Mouse (Mus musculus) midbrain, embryonic 12.5 days (tissue): ENCODE data around the gene Map4k4. TPM values are rescaled to one million over a fixed set of nuclear protein-coding genes. Genes with fewer than 3 reads are reported as not detected.
A peak's percentile ranks its signal among the peaks of the same experiment; 100 is the strongest.

ENCODE experiments used
- ATAC-seq: fragments of 200-750 bp; cut with Nextera tagmentation; 2 replicates; pipeline ENCODE4 v1.8.0; 2017; ENCODE audit warnings: low read depth, moderate TSS enrichment, moderate library complexity; ENCODE audit not compliant: low FRiP score
- H3K27ac ChIP-seq: fragments of 300-500 bp; sonication (generic); replicated peaks from 2 replicates; pipeline ENCODE4 v1.5.1; 2016; ENCODE audit warnings: mild to moderate bottlenecking
- H3K27me3 ChIP-seq: fragments of 300-500 bp; sonication (generic); 2 replicates; pipeline ENCODE4 v1.6.1; 2016; ENCODE audit warnings: mild to moderate bottlenecking
- H3K36me3 ChIP-seq: fragments of 300-500 bp; sonication (generic); 2 replicates; pipeline ENCODE4 v1.6.1; 2016
- H3K4me1 ChIP-seq: fragments of 300-500 bp; sonication (generic); 2 replicates; pipeline ENCODE4 v1.6.1; 2016
- H3K4me2 ChIP-seq: fragments of 300-500 bp; sonication (generic); replicated peaks from 2 replicates; pipeline ENCODE4 v1.6.1; 2016; ENCODE audit warnings: mild to moderate bottlenecking, moderate library complexity
- H3K4me3 ChIP-seq: fragments of 300-500 bp; sonication (generic); 2 replicates; pipeline ENCODE4 v1.5.1; 2016; ENCODE audit warnings: mild to moderate bottlenecking
- H3K9ac ChIP-seq: fragments of 300-500 bp; sonication (generic); replicated peaks from 2 replicates; pipeline ENCODE4 v1.6.1; 2016; ENCODE audit warnings: mild to moderate bottlenecking, moderate library complexity
- H3K9me3 ChIP-seq: fragments of 300-500 bp; sonication (generic); 2 replicates; pipeline ENCODE4 v1.6.1; 2016; ENCODE audit warnings: mild to moderate bottlenecking
- WGBS: fragments of 180-500 bp; shearing (Covaris S2); methylation state at CpG from one replicate; pipeline ENCODE4 v1.1.7; 2016; 5-methylcytosine and 5-hydroxymethylcytosine counted together
- polyA plus RNA-seq: library from polyadenylated mRNA; unstranded; fragments of >200 nt; fragmentation: Nextera tagmentation; extraction: Ambion mirVana; gene quantifications from 2 replicates; pipeline ENCODE4 v1.2.1, GENCODE M21; 2016

The Map4k4 gene
- polyA plus RNA-seq, 1 experiment from 2014 or later = 68.8 TPM

DNA sequence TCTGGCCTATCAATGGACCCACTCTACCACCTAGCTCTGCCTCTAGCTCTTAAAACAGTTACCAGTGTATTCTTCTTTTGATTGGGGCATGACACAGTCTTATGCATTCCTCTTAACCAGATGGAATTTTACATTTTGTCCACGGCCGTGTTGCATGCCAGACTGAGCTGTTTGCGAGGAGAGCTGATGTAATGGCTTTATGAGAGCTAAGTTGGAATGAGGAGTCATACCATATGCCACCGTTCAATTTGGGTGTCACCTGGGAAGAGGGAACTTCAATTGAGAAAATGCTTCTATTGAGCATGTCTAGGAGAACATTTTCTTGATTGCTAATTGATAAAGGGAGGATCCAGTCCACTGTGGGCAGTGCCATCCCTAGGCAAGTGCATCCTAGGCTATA, 18.2 kb upstream of the Map4k4 start:
- Histone ChIP-seq H3K4me2 (no peak overlapping the region), H3K9me3 (no peaks in the 10 kb centered on the region), H3K27ac (no peak overlapping the region), H3K27me3 (no peaks in the 10 kb centered on the region), H3K9ac (no peak overlapping the region), H3K4me1 (peaks cover 11% of the 10 kb centered on the region), H3K4me3 (no peak overlapping the region), H3K36me3 (no peaks in the 10 kb centered on the region)
- no peak for ATAC-seq
- WGBS = 95% methylated on average over 4 of the region's 4 CpGs

DNA sequence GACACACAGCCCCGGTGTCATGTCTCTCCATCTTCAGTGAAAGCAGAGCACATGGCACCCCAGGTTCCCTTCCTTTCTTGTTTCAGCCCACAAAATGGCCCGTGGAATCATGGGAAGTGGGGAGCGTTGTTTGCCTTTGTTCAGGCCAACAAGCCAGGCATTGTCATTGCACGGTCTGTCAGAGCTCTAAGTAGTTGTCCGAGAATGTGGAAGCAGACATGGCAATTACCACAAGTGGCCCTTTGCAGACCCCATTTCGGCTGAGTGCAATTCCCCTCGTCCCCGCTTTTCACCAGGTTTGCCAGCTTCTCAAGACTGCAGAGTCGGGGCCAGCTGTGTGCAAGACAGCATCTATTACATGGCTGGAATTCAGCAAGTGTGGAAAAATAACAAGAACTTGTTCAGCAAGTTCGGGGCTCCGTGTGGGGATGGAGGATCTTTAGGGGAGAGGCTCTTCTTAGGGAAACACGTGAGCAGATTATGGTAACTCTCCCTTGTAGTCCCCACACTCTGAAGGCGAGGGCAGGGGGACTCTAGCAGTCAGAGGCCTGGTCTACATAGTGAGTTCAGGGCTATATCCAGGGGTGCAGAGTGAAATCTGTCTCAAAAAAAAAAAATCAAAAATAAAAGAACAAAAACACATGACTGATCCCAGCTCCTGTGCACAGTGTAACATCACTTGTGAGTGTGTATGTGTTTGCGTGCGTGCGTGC, 15.8 kb upstream of the Map4k4 start:
- Histone ChIP-seq H3K27me3 (no peaks in the 10 kb centered on the region), H3K9me3 (no peaks in the 10 kb centered on the region), H3K27ac (peak overlapping the region; percentile 58), H3K4me2 (peak overlapping the region; percentile 6; the same call in 1 of the 2 replicates), H3K4me3 (no peak overlapping the region), H3K4me1 (peaks cover 18% of the 10 kb centered on the region), H3K9ac (no peak overlapping the region), H3K36me3 (no peaks in the 10 kb centered on the region)
- peak; percentile 73 for ATAC-seq
- WGBS = 36% methylated on average over 15 of the region's 16 CpGs

DNA sequence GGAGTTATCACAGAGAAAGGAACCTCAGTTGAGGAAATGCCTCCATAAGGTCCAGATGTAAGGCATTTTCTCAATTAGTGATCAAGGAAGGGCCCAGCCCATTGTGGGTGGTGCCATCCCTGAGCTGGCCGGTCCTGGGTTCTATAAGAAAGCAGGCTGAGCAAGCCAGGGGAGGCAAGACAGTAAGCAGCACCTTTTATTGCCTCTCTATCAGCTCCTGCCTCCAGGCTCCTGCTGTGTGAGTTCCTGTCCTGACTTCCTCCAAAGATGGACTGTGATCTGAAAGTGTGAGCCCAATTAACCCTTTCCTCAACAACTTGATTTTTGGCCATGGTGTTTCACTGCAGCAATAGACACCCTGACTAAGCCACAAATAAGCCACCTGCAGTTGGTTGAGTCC, 12.7 kb upstream of the Map4k4 start:
- H3K27me3 ChIP-seq = no peaks in the 10 kb centered on the region
- WGBS = 54% methylated on average over 1 of the region's 1 CpGs

DNA sequence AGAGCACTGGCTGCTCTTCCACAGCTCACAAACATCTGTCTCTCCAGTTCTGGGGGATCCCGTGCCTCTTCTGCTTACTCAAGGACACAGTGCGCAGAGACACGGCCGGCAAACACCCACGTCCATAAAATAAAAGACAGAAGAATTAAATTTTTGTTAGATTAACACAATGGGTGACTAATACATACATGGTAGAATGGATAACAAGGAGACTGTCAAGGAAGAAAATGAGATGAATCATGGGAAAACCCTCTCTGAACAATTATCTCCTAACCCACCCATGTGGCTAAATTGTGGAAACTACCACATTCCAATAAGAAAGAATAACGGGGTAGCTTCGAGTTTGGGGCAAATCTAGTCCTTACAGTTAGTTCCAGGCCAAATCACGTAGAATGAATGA, 11.3 kb upstream of the Map4k4 start:
- Histone ChIP-seq H3K4me2 (no peak overlapping the region), H3K27me3 (no peaks in the 10 kb centered on the region), H3K9me3 (no peaks in the 10 kb centered on the region), H3K27ac (no peak overlapping the region), H3K9ac (no peak overlapping the region), H3K36me3 (no peaks in the 10 kb centered on the region), H3K4me1 (peaks cover 18% of the 10 kb centered on the region), H3K4me3 (no peak overlapping the region)
- WGBS = 89% methylated on average over 8 of the region's 8 CpGs
- no peak for ATAC-seq

More for the DNA sequence above, 12.7 kb upstream of the Map4k4 start:
- Histone ChIP-seq H3K4me3 (no peak overlapping the region), H3K9me3 (no peaks in the 10 kb centered on the region), H3K36me3 (no peaks in the 10 kb centered on the region), H3K4me1 (peaks cover 18% of the 10 kb centered on the region), H3K27ac (no peak overlapping the region), H3K4me2 (no peak overlapping the region), H3K9ac (no peak overlapping the region)
- ATAC-seq = no peak

DNA sequence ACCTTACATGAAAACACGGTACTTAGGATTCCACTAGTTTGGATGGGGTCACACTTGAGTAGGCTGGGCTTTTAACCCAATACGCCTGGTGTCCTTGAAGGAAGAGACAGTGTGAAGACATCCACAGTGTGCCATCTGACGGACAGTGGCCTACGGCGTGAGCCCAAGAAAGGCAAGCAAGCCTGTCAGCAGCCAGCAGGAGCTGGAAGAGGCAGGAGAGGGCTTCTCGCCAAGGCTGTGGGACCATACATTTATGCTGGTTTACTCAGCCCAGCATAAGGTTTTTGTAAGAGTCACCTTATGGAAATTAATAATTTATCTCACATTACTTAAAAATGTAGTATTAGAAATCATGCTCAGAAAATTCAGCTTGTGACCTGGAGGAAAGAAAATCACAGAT, 10.7 kb upstream of the Map4k4 start:
- Histone ChIP-seq H3K9ac (no peak overlapping the region), H3K4me3 (no peak overlapping the region), H3K36me3 (no peaks in the 10 kb centered on the region), H3K27me3 (no peaks in the 10 kb centered on the region), H3K4me2 (no peak overlapping the region), H3K27ac (no peak overlapping the region), H3K9me3 (no peaks in the 10 kb centered on the region), H3K4me1 (peaks cover 13% of the 10 kb centered on the region)
- ATAC-seq = no peak
- WGBS = 84% methylated on average over 6 of the region's 6 CpGs

DNA sequence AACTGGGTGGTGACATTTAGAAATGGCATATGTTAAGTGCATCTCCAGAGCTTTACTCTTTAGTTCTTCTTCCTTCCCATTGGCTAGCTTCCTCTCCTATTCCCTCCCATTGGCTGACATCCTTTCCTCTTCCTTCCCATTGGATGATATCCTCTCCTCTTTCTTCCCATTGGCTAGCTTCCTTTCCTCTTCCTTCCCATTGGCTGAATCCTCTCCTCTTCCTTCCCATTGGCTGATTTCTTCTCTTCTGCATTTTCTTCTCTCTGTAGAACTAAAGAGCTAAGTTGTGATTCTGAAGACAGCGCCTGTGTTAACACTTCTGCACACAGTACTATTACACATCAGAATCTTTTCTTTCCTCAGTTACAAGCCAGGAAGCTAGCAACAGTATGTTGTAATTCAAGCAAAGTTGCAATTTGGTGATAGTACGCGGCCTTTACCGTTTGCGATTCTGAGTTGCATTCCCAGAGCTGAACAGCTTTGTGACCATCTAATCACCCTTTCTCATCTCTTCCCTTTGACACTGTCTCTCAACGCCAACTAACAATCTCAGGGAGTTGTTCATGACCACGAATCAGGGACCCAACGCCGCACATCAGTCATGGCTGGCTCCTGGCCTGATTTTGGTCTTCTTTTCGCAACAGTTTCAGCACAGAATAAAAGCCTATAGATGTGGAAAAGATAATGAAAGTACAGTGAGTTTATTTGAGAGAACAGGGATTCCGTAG, 7.4 kb upstream of the Map4k4 start:
- H3K9ac ChIP-seq = no peak overlapping the region
- H3K9me3 ChIP-seq = no peaks in the 10 kb centered on the region
- peaks cover 3% of the 10 kb centered on the region; the same call in 1 of the 2 replicates for H3K4me1 ChIP-seq
- H3K27me3 ChIP-seq = peaks cover 7% of the 10 kb centered on the region; the same call in 1 of the 2 replicates
- no peak overlapping the region for H3K27ac ChIP-seq
- H3K4me3 ChIP-seq = no peak overlapping the region
- no peak overlapping the region for H3K4me2 ChIP-seq
- WGBS = 97% methylated on average over 11 of the region's 11 CpGs
- no peak for ATAC-seq
- no peaks in the 10 kb centered on the region for H3K36me3 ChIP-seq

DNA sequence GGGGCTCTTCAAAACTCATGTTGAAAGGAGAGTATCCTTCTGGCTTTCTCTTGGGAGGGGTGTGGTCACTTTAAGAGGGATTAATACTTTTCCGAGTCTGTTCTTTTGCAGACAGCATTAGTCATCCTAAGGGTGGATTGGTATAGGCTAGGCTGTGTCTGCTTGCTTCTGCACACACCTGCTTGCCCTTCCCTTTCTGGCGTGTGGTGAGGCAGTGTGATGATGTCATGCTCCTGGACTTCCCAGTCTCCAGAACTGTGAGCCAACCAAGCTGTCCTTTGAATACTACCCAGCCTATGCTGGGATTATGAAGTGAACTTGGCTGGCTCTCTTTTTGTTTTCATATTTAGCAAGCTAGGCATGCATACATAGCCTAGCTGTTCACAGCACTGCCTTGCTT, 5.6 kb upstream of the Map4k4 start:
- ATAC-seq = no peak
- Histone ChIP-seq H3K9ac (no peak overlapping the region), H3K27ac (no peak overlapping the region), H3K4me1 (peaks cover 13% of the 10 kb centered on the region), H3K4me3 (no peak overlapping the region), H3K36me3 (no peaks in the 10 kb centered on the region), H3K27me3 (peaks cover 12% of the 10 kb centered on the region; the same call in 1 of the 2 replicates), H3K9me3 (no peaks in the 10 kb centered on the region), H3K4me2 (no peak overlapping the region)
- 45% methylated on average over 2 of the region's 2 CpGs for WGBS

DNA sequence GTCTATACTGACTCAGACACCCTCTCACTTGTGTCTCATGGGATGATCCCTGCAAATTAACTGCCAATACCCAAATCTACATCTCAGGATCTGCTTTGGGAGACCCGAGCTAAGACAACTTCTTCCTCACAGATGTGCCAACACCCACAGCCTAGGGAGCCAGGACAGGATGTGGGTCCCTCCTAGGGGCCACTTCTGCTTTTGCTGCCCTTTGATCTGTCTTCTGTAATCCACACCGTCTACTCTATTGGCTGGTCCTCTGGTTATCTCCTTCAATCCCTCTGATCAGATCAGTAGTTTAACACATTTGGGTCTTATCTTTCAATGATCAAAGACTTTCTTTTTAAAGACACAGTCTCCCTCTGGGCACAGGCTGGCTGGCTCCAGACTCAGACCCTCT, 5.2 kb upstream of the Map4k4 start:
- no peak for ATAC-seq
- Histone ChIP-seq H3K4me1 (peaks cover 14% of the 10 kb centered on the region), H3K9me3 (no peaks in the 10 kb centered on the region), H3K27ac (no peak overlapping the region), H3K36me3 (no peaks in the 10 kb centered on the region), H3K4me3 (no peak overlapping the region), H3K27me3 (peaks cover 12% of the 10 kb centered on the region; the same call in 1 of the 2 replicates), H3K9ac (no peak overlapping the region), H3K4me2 (no peak overlapping the region)
- WGBS = 42% methylated on average over 2 of the region's 2 CpGs

DNA sequence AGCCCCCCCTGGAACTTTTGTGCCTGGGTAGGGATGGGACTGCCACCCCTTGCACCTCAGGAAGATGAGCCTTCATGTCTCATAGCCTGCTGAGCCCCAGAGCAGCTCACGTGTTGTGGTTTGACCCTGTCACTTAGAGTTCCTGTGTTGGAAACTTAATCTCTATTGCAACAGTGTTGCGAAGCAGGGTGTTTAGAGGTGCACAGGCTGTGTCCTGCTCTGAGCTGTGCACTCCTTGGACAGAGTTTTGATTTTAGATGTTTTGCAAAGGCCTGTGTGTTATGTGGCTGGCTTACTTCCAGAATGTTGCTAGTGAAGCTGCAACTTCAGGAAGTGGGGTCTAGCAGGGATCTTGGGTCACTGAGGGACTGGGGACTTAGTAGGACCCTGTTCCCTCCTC, 4.1 kb upstream of the Map4k4 start:
- no peak for ATAC-seq
- no peaks in the 10 kb centered on the region for H3K9me3 ChIP-seq
- WGBS = 72% methylated on average over 2 of the region's 2 CpGs
- H3K36me3 ChIP-seq = no peaks in the 10 kb centered on the region
- no peak overlapping the region for H3K9ac ChIP-seq
- peaks cover 14% of the 10 kb centered on the region for H3K4me1 ChIP-seq
- H3K4me3 ChIP-seq = no peak overlapping the region
- H3K27me3 ChIP-seq = peaks cover 12% of the 10 kb centered on the region; the same call in 1 of the 2 replicates
- H3K4me2 ChIP-seq = no peak overlapping the region
- H3K27ac ChIP-seq = no peak overlapping the region

DNA sequence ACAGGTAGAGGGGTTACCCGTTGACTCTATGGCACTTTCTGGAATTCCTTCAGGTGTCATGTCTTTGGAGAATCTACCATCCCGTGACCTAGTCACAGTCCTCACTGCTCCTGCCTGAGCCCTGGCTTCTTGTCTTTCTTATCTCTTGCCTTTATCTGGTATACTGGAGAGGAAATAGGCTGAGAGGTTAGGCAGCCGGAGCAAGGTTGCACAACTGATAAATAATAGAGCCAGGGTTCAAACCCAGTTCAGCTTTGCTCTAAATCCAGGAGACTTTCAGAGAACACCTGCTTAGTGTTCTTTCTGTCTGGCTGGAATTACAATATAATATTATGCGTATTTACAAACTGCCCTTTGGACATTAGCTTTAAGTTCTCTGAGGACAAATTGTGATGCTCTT, 2.0 kb upstream of the Map4k4 start:
- Histone ChIP-seq H3K9ac (no peak overlapping the region), H3K4me1 (peaks cover 26% of the 10 kb centered on the region), H3K36me3 (peaks cover 2% of the 10 kb centered on the region), H3K27ac (no peak overlapping the region), H3K9me3 (no peaks in the 10 kb centered on the region), H3K27me3 (peaks cover 12% of the 10 kb centered on the region; the same call in 1 of the 2 replicates), H3K4me3 (no peak overlapping the region), H3K4me2 (no peak overlapping the region)
- ATAC-seq = no peak
- 81% methylated on average over 4 of the region's 4 CpGs for WGBS

DNA sequence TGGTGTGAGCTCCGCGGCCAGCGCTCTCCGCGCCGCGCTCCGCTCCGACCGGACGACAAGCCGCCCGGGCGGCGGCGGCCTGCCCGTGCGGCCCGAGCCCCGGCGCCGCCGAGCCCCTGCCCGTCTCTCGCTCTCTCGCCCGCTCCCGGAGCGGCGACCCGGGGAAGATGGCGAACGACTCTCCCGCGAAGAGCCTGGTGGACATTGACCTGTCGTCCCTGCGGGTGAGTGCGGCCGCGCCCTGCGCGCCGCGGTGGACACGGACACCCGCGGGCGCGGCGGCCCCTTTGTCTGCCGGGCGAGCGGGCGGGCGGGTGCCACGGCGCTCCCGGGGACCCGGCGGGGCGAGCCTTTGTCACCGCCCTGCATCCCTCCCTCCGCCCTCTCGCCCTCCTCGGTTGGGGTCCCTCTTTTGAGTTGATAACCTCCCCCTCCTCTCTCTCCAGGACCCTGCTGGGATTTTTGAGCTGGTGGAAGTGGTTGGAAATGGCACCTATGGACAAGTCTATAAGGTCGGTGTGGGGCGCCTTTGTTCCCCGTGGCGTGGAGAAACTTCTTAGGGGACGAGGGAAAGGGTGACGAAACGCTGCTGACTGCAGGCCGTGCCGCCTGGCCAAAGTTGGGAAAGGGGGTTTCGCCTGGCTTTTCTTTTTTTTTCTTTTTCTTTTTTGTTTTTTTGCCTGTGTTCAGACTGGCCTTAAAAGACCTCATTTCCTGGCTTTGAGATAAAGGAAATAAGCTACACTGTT, 524 bp downstream of the Map4k4 start:
- Histone ChIP-seq H3K4me2 (peak overlapping the region; percentile 83), H3K36me3 (peaks cover 19% of the 10 kb centered on the region), H3K9me3 (no peaks in the 10 kb centered on the region), H3K27ac (peak overlapping the region; percentile 99), H3K4me1 (peaks cover 52% of the 10 kb centered on the region), H3K9ac (peak overlapping the region; percentile 100), H3K4me3 (peak overlapping the region; percentile 95), H3K27me3 (peaks cover 12% of the 10 kb centered on the region; the same call in 1 of the 2 replicates)
- peak; percentile 20 for ATAC-seq
- WGBS = 0% methylated on average over 73 of the region's 75 CpGs
